Mouse (Mus musculus): ENCODE results near the gene Kdm4c. TPM values are rescaled to one million over a fixed set of nuclear protein-coding genes. Genes with fewer than 3 reads are reported as not detected.
"Not testable (repeated sequence)": the region's sequence is repeated elsewhere in the genome, so short reads cannot be mapped to it uniquely, and the experiment has no call there.

The Kdm4c gene
- total RNA-seq, 2 experiments from 2014 or later: 19.6 to 22.1 TPM

- peak; percentile 88 for ATAC-seq (replicated peaks; ENCODE audit: poor library complexity)
Measured at GRCm38 (mm10) chr4:74305315-74306105, 63.2 kb downstream of the Kdm4c start.

GRCm38 (mm10) chr4:74311135-74311534 lies 68.8 kb downstream of the Kdm4c start:
- ATAC-seq (replicated peaks; ENCODE audit: poor library complexity): 0 out of 2 replicates have a peak, but pooled peaks have one; percentile 31

GRCm38 (mm10) chr4:74312858-74313257 lies 70.6 kb downstream of the Kdm4c start:
- no peak for ATAC-seq (replicated peaks; ENCODE audit: poor library complexity)

- no peak for ATAC-seq (replicated peaks; ENCODE audit: poor library complexity)
Measured at GRCm38 (mm10) chr4:74315388-74315787, 73.1 kb downstream of the Kdm4c start.

GRCm38 (mm10) chr4:74319313-74319712 lies 77.0 kb downstream of the Kdm4c start:
- no peak for ATAC-seq (replicated peaks; ENCODE audit: poor library complexity)

- ATAC-seq (replicated peaks; ENCODE audit: poor library complexity): peak; percentile 55
Measured at GRCm38 (mm10) chr4:74357479-74357878, 115.2 kb downstream of the Kdm4c start.

GRCm38 (mm10) chr4:74360274-74360673 lies 118.0 kb downstream of the Kdm4c start:
- no peak for ATAC-seq (replicated peaks; ENCODE audit: poor library complexity)

- ATAC-seq (replicated peaks; ENCODE audit: poor library complexity): no peak
Measured at GRCm38 (mm10) chr4:74386583-74386982, 144.3 kb downstream of the Kdm4c start.

GRCm38 (mm10) chr4:74393162-74393561 lies 150.9 kb downstream of the Kdm4c start:
- no peak for ATAC-seq (replicated peaks; ENCODE audit: poor library complexity)

GRCm38 (mm10) chr4:74396562-74396961 lies 154.3 kb downstream of the Kdm4c start:
- peak; percentile 66 for ATAC-seq (replicated peaks; ENCODE audit: poor library complexity)

- ATAC-seq (replicated peaks; ENCODE audit: poor library complexity): not testable (repeated sequence)
Measured at GRCm38 (mm10) chr4:74401617-74402313, 159.5 kb downstream of the Kdm4c start.

GRCm38 (mm10) chr4:74408731-74409130 lies 166.4 kb downstream of the Kdm4c start:
- no peak for ATAC-seq (replicated peaks; ENCODE audit: poor library complexity)

- peak; percentile 46; the same call in 1 of the 2 replicates for ATAC-seq (replicated peaks; ENCODE audit: poor library complexity)
Measured at GRCm38 (mm10) chr4:74419794-74420193, 177.5 kb downstream of the Kdm4c start.

Other genes starting within 250 kb of the Kdm4c start
- gene Frmd3, start 229.1 kb upstream of the Kdm4c start, total RNA-seq (2015): not detected in 2 replicates
- not detected in 2 replicates for gene Frmd3, start 229.1 kb upstream of the Kdm4c start, total RNA-seq (2017)

Measured in megakaryocyte progenitor cell, adult 5-6 weeks (primary cell).